Mouse (Mus musculus): Measurements from ENCODE around the gene Ripply2.

DNA sequence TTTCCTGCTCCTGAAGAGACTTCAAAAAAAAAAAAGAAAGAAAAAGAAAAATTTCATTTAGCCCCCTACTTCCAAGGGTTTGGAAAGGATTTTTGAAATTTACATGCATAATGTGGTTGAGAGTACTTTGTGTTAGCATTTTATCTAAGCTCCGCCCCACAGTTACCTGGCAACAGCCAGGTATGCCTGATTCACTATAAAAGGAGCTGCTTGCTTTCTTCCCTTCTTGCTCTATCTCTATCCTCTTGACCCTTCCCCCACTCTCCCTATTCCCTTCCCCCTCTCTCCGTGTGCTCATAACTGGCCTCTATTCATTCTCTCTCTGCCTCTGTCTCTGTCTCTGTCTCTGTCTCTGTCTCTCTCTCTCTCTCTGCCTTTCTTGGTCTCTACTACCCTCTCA is 34.4 kb upstream of the Ripply2 start:
- no peak for TF ChIP-seq MAX (IDR thresholded peaks at IDR 0.05)
- no peak for TF ChIP-seq CEBPB (IDR thresholded peaks at IDR 0.05; ENCODE audit: low read depth)
